Mouse (Mus musculus) C2C12 (cell line): ENCODE data around the gene Nop53. TPM values are rescaled to one million over a fixed set of nuclear protein-coding genes. Genes with fewer than 3 reads are reported as not detected.

ENCODE experiments used
- H3K27me3 ChIP-seq: one replicate; pipeline ENCODE4 v1.6.1; 2011; ENCODE audit not compliant: control insufficient read depth, insufficient read depth, insufficient read length
- H3K36me3 ChIP-seq: one replicate; pipeline ENCODE4 v1.6.1; 2011; ENCODE audit not compliant: control insufficient read depth, insufficient read depth
- H3K4me3 ChIP-seq: one replicate; pipeline ENCODE4 v1.5.1; 2011; ENCODE audit warnings: mild to moderate bottlenecking, control low read depth; ENCODE audit not compliant: poor library complexity, insufficient read depth, severe bottlenecking
- H3K79me2 ChIP-seq: one replicate; pipeline ENCODE4 v1.6.1; 2011; ENCODE audit not compliant: control insufficient read depth, insufficient read depth
- H3K79me3 ChIP-seq: one replicate; pipeline ENCODE4 v1.6.1; 2011; ENCODE audit warnings: low read depth, control low read depth
- H3ac ChIP-seq: one replicate; pipeline ENCODE3; 2011; ENCODE audit warnings: low read depth; ENCODE audit not compliant: control insufficient read depth, insufficient read length
- CEBPB ChIP-seq: IDR thresholded peaks from one replicate; pipeline ENCODE4 v1.6.1; 2011; ENCODE audit warnings: low read depth, mild to moderate bottlenecking, control low read depth, moderate library complexity
- CTCF ChIP-seq: IDR thresholded peaks from one replicate; pipeline ENCODE4 v1.5.1; 2011; ENCODE audit not compliant: control insufficient read depth, insufficient read depth, insufficient read length
- FOSL1 ChIP-seq: IDR thresholded peaks from one replicate; pipeline ENCODE4 v1.8.0; 2011; ENCODE audit warnings: mild to moderate bottlenecking, low read length; ENCODE audit not compliant: poor library complexity, insufficient read depth, severe bottlenecking
- MAX ChIP-seq: IDR thresholded peaks from one replicate; pipeline ENCODE4 v1.6.1; 2011; ENCODE audit warnings: mild to moderate bottlenecking, control low read depth
- MYOD1 ChIP-seq: IDR thresholded peaks from one replicate; pipeline ENCODE4 v1.6.1; 2011; ENCODE audit warnings: low read depth; ENCODE audit not compliant: control insufficient read depth, insufficient read length
- MYOG ChIP-seq: IDR thresholded peaks from one replicate; pipeline ENCODE4 v1.6.1; 2011; ENCODE audit not compliant: control insufficient read depth, insufficient read length; ENCODE audit errors: extremely low read depth
- USF1 ChIP-seq: IDR thresholded peaks from one replicate; pipeline ENCODE4 v1.6.1; 2011; ENCODE audit warnings: low read depth, mild to moderate bottlenecking, control low read depth, moderate library complexity
- polyA plus RNA-seq: library from polyadenylated mRNA; unstranded; fragments of >200 nt; fragmentation: generic; extraction: Trizol; gene quantifications from one replicate; pipeline ENCODE4 v1.2.1, GENCODE M21; 2012; ENCODE audit warnings: missing spikeins

Gene Nop53
- polyA plus RNA-seq, 1 experiment, result 228 TPM

DNA sequence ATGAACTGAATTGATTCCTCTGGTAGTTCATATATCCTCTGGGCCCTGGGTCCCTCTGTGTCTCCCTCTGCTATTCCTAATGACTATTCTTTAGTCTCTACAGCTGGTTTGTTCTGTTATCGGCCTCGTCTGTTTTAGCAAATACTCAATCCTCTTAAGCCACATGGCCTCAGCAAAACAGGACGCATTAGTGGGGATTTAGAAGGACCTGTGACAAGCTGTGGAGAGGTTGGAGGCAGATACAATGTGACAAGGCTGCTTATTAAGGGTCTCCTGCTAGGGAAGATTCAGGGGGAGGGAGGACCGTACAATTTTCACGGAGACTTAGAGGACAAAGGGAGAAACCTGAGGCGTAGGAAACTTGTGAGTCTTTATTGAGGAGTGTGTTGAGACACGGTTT lies 40.0 kb downstream of the Nop53 start:
- Histone ChIP-seq H3K79me3 (no peaks in the 10 kb centered on the region), H3K27me3 (peaks cover 26% of the 10 kb centered on the region), H3K79me2 (no peaks in the 10 kb centered on the region), H3K4me3 (no peak overlapping the region), H3ac (no peak overlapping the region), H3K36me3 (no peaks in the 10 kb centered on the region)
- TF ChIP-seq CTCF (no peak), FOSL1 (no peak), USF1 (no peak), MAX (no peak), CEBPB (no peak), MYOG (no peak), MYOD1 (no peak)

DNA sequence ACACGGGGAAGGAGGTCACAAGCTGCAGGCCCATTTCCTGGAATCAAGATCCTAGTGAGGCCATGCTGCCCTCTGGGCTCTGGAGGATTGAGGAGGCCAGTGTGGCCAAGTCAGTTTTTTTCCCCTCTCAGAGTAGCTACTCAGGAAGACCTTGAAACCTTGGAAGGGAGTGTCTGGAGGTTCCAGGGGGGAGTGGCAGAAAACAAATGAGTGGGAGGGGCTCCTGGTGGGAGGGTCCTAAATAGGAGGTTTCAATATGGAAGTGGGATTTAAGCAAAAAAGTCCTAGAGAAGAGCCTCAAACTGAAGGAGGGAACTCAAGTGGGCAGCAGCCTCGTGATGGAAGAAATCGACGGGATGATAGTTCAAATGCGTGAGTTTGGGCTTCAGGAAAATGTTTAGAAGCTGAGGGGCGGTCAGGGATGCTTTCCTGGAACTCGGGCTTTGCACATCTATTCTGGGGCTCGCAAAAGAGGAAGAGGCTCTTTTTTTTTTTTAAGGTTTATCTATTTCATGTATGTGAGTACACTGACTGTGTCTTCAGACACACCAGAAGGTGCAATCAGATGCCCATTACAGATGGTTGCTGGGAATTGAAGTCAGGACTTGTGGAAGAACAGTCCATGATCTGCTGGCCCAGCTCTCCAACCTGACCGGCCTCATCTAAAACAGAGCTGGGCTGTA lies 44.4 kb downstream of the Nop53 start:
- no peaks in the 10 kb centered on the region for H3K79me2 ChIP-seq
- TF ChIP-seq CEBPB, result no peak
- TF ChIP-seq USF1, result no peak
- no peak for TF ChIP-seq MYOD1
- TF ChIP-seq MYOG, result no peak
- TF ChIP-seq MAX, result no peak
- TF ChIP-seq FOSL1, result no peak
- TF ChIP-seq CTCF, result no peak
- no peaks in the 10 kb centered on the region for H3K36me3 ChIP-seq
- H3K4me3 ChIP-seq, result no peak overlapping the region
- no peak overlapping the region for H3ac ChIP-seq
- H3K79me3 ChIP-seq, result no peaks in the 10 kb centered on the region
- H3K27me3 ChIP-seq, result peaks cover 19% of the 10 kb centered on the region

DNA sequence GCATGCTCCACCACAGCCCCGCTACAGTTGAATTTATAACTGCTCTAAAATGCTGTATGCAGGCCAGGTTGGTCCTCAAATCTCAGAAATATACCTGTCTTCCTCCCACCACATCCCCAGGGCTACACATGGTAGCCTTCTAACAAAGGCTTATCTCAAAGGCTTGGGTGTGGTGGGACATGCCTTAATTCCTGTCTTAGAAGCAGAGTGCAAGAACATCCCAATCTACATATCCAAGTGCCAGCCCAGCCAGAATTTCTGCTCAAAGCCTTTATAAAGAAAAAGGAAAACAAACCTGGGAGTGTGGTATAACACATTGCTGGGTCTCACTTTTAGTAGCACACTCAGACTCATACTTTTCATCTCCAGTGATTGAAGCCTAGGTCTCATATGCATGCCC lies 51.6 kb downstream of the Nop53 start:
- Histone ChIP-seq H3K79me2 (no peaks in the 10 kb centered on the region), H3K36me3 (no peaks in the 10 kb centered on the region), H3K4me3 (no peak overlapping the region), H3ac (no peak overlapping the region), H3K79me3 (no peaks in the 10 kb centered on the region), H3K27me3 (no peaks in the 10 kb centered on the region)
- TF ChIP-seq USF1 (no peak), MYOG (no peak), MAX (no peak), MYOD1 (no peak), CEBPB (no peak), FOSL1 (no peak)

Other genes starting within 250 kb of the Nop53 start
- gene Obox5, start 195.9 kb downstream of the Nop53 start, polyA plus RNA-seq, result not detected
- not detected for gene Obox6, start 106.4 kb downstream of the Nop53 start, polyA plus RNA-seq
- not detected for gene Crx, start 66.1 kb downstream of the Nop53 start, polyA plus RNA-seq
- not detected for gene Crxos, start 63.5 kb downstream of the Nop53 start, polyA plus RNA-seq
- gene Selenow, start 23.7 kb downstream of the Nop53 start, polyA plus RNA-seq, result 423 TPM
- 98.7 TPM for gene Ehd2, start 21.5 kb upstream of the Nop53 start, polyA plus RNA-seq
- 4.3 TPM for gene Bicra, start 101.8 kb upstream of the Nop53 start, polyA plus RNA-seq
- gene Zfp541, start 115.7 kb upstream of the Nop53 start, polyA plus RNA-seq, result not detected
- 138 TPM for gene Napa, start 152.4 kb upstream of the Nop53 start, polyA plus RNA-seq
- 13.1 TPM for gene Kptn, start 173.8 kb upstream of the Nop53 start, polyA plus RNA-seq
- 0.02 TPM for gene Slc8a2, start 183.8 kb upstream of the Nop53 start, polyA plus RNA-seq
- gene Meis3, start 229.0 kb upstream of the Nop53 start, polyA plus RNA-seq, result 4.5 TPM